Mouse (Mus musculus) granulocyte monocyte progenitor cell, adult 5-6 weeks (primary cell): ENCODE results near the gene Tldc1. TPM values are rescaled to one million over a fixed set of nuclear protein-coding genes. Genes with fewer than 3 reads are reported as not detected.

Experiments used
- ATAC-seq: replicated peaks from 2 replicates; pipeline ENCODE4 v1.8.0; 2016; ENCODE audit warnings: mild to moderate bottlenecking, moderate TSS enrichment, inconsistent platforms; ENCODE audit not compliant: poor library complexity, severe bottlenecking
- total RNA-seq, 2 experiments: library from RNA; stranded (forward) in 1 of 2; stranded (reverse) in 1 of 2; fragments of 200-712, 200-1000 nt in 1 of 2; fragments of >200 nt in 1 of 2; fragmentation: Nextera tagmentation in 1 of 2; gene quantifications; 2 replicates each; pipeline ENCODE4 v1.2.3; 2014 to 2017

Tldc1 gene
- total RNA-seq, 2 experiments from 2014 or later: 3.9 to 11.2 TPM

DNA sequence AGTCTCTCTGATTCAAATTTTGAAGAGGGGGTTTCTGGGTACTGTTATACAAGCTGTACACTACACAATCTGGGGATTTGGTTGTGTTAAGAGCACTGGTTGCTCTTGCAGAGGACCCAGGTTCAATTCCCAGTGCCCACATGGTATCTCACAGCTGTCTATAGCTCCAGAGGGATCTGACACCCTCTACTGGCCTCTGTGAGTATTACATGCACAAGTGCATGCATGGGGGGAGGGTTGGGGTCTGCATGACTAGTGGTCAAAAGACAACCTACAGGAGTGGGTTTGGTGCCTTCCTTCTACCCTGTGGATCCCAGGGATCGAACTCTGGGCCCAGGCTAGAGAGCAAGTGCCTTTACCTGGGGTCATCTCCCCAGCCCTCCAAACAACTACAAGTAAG, 24.4 kb upstream of the Tldc1 start:
- ATAC-seq: peak; percentile 49

DNA sequence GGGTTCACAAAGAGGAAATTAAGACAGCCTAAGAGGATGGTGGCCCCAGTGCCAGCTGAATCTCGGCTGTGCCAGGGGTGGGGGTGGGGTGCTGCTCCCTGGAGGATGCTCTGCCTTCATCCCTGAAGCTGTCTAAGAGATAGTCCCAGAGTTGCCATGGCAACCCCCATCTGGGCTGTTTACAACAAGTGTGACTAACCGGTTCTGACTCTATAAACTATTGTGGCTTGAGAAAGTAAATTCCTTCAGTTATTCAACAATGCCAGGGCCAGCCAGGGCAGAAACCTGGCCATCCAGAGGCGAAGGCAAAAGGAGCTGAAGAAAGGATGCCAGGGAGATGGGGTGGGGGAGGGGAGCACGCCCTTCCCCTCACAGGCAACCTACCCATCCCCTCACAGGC, 23.0 kb upstream of the Tldc1 start:
- ATAC-seq: no peak

DNA sequence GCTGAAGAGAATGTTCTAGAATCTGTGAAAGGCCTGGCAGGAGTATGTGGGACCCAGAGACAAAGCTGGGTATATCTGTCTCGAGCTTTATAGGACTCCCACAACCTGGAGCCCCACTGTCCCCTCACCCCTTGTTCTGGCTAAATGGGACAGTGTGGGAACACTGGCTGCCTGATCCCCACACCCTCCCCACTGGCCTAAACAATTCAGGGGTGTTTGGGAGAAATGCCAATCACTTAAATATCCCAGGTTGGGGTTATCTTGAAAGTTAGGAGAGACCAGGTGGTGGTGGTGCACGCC, 20.7 kb upstream of the Tldc1 start:
- no peak for ATAC-seq

DNA sequence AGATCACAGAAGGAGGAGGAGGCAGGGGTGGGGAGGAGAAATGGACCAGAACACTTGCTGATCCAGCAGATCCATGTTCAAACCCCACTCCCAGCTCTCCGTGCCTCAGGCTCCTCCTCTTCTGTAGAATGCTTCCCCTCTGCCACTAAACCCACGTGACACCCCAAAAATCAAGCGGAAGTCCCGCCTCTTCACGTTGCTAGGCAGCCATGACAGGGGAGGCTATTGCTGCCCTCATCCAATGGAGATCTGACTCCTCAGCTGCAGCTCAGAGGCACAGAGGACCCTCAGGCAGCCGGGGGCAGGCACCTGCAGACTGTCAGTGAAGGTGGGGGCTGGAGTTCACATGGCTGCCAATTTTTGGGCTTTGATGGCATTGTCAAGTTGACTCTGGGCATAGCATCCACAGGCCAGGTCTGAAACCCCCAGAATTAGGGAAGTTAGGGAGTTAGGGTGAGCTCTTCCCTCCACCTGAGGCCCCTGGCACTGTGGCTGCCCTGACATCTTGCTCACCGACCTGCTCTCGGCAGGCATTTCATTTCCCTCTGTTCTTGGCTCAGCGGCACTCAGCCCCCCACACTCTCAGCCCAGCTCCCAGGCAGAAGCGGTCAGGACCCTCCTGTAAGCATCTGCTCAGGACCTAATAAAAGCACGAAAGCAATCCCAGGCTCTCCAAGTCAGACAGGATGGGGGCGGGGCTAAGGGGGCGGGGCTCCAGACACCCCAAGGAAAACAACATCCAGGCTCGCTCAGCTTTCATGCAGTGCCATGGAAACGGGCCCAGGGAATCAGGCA, 20.2 kb upstream of the Tldc1 start:
- ATAC-seq: peak; percentile 85

DNA sequence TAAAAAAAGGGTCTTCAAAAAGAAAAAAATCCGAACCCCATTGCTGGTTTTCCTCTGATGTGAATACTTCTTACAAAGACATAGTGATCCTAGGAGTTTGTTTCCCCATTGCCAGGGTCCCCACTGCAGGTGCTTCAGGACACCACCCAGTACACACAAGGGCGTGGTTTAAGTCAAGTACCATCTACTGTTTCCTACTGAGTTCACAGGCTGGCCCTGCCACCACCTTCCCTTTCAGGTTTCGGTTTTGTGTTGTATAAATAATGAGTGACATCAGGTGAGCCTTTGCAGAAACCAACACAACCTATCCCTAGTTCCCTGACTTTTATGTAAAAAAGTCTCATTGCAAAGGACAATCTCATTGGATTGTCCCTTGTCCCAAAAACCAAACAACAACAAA, 17.4 kb upstream of the Tldc1 start:
- ATAC-seq: no peak

DNA sequence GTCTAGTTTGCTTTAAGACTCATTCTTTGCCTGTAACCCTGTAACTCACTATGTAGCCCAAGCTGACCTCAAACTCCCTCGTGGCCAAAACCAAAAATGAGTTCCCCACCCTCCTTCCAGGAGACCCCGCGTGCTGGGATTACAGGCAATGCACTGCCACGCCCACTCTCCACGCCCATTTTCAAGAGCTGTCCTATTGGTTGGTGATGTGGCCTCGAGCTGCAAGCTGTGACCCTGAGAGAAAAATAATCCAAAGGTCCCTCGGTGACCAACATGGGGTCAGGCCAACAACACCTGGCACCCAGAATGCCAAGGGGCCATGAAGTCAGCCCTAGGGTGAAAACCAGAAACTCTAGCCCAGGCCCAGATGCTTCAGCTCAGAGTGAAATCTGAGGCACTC, 16.5 kb upstream of the Tldc1 start:
- no peak for ATAC-seq

DNA sequence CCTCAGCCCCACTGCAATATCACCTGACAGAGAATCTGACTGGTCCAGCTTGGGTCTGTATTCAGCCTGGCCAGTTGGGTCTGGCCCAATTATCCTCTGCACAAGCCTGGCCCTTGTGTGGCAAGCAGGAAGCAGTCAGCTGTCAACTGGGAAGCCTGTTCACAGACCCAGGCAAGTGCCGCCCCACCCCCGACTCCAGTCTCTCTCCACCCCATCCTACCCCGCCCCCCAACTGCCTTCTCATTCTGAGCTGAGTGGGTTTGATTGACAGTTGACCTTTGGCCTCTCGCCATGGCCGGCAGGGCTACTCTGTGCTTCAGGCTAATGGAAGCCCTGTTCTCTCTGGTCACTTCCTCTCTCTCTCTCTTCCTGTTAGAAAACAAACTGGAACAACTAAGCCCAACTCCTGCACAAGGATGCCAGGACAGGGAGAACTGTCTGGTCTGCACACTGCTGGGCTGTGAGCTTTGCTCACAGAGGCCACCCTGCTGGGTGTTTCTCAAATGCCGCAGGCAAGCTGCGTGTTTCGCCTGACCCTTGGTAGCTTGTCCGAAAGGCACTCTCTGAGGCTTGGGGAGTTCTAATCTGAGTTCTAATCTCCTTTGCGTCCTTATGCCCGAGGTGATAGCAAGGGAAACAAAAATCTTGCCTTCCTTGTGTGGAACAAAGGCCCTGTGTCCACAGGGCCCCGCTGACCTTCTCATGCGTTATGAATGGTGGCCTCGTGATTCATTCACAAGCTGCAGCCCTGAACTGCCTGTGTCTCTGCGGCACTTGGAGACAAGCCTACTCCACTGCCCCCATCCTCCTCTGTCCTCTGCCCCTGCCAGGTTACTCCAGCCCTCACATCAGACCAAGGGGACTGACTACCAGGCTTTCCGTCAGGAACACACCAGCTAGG, 13.8 kb upstream of the Tldc1 start:
- peak; percentile 44; the same call in 1 of the 2 replicates for ATAC-seq

DNA sequence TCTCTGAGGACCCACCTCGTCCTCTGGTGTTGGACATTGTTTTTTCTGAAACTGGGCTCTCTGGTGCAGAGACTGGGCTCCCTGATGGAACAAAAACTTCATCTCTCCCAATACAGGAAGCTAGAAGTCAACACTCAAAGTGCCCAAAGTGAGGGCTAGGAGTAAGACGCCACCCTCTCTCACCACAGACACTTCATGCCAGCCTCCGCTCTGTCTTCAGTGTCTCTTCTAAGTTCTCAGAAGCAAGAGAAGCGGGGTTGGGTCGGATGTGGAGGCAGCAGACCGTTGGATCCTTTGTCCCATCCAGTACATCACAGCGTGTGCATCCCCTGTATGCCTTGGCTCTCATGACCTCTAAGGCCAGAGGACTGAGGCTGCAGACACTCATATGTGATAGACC, 11.4 kb upstream of the Tldc1 start:
- ATAC-seq: no peak

DNA sequence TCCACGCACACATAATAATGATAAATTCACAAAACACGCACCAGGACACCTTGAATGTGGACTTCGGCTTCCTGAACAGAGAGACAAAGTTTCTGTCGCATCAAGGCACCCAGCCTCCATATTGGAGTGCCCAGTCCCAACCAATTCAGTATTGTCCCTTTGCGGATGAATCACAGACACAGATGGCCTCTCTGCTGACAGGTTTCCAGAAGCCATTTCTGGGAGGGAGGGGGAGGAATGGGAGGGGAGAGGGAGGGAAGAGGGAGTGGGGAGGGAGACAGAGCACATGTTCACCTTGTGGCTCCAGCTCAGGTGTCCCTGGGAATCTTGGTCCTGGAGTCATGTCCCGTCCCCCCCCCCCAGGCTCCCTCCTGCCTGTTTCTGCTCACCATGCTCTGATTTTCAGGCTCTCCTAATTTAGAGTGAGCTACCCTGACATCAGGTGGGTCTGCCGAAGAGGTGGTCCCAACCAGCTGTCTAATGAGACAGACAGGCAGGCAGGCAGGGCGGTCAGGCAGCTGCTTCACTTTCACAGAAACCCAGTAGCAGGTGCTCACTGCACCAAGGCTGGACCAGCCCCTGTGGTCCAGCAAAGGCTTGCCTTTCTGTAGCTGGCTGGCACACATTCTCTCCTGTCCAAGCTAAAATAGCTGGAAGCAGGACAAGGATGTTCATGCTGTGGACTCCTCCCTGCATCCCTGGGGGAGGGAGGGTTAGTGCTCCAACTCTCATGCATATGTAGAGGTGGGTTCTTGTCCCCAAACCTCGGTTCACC, 10.6 kb upstream of the Tldc1 start:
- no peak for ATAC-seq

DNA sequence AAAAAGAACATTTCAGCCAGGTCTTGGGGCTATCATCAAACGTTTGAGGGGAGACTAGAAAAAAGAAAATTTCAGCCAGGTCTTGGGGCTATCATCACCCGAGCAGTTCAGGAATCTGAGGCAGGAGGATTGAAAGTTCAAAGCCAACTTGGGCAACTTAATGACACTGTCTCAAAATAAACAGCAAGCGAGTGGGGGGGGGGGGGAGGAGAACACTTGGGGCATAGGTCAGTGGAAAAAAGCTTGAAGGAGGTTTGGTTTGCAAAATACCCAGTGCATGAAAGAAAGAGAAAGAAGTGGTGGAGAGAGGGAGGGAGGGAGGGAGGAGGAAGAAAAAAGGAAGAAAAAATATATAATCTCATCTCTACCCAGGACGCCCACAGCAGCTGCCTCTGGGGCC, 9.1 kb upstream of the Tldc1 start:
- ATAC-seq: no peak

DNA sequence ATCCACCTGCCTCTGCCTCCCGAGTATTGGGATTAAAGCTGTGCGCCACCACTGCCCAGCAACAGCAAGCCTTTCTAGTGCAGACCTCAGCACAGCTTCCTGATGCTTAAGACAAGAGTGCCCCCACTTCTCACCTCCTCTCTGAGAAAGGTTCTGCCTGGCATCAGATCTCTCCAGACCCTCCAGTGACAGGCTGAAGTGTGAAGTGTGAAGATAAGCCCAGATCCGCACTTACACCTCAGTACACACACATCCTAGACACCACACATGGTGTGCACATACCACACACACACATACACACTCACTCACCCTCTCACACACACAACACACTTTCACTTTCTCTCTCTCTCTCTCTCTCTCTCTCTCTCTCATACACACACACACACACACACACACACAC, 8.7 kb upstream of the Tldc1 start:
- no peak for ATAC-seq

DNA sequence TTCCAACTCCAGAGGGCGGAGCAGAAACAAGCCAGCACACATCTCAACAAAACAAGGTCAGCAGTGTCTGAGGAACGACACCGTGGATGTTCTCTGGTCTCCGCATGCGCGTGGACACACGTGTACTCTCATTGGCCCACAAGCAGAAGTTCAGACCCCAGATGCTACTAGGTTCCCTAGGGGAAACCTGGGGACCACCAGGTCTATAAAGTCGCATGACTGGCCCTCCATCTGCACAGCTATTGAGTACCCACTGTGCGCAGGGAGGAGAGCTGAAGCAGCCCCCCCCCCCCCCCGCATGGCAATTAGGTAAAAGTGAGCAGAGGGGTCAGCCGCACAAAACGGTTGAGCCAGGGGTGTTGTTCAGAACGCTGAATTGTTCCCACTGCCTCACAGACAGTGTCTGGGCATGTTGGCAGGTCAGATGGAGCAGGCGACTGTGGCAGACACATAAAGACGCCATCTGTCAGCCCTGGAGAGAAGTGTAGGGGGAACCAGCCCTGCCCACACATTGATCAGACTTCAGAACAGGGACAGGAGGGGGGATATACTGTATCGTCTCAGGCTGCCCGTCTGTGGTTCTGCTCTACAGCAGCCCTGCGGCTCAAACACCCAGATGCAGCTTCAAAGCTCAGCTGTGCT, 7.7 kb upstream of the Tldc1 start:
- ATAC-seq: no peak

DNA sequence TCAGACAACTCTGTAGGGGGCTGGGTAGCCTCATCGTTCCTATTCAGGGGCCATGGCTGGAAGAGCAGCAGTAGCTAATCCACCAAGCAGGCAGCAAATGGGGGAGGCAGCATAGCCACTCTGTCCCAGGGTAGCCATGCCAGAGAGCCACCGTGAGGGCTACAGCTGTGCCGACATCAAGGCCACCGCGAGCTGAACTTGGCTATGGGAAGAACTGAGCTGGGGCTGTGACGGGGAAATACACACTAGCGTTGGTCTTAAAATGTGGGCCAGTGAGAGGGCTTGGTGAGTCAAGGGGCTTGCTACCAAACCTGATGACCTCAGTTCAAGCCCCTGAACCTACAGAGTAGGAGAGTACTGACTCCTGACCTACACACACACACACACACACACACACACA, 6.5 kb upstream of the Tldc1 start:
- peak; percentile 3; the same call in 1 of the 2 replicates for ATAC-seq

DNA sequence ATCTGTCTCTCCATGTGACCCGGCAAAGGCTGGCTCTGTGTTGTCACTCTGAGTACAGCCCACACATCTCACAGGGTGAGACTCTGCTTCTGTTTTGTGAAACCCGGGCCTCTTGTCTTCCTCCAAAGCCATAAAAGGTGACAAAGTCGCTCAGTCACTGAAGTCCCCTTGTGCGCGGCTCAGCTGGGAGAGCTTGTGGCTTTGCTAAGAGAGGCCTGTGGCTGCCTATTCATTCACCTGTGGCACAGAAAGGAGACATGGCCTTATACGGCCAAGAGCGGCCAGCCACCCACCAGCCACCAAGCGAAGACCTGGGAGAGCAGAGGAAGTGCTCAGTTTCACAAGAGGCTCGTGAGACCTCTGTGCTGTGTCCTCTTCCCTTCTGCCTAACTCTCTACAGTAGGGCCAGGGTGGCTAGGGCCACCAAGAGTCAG, 5.9 kb upstream of the Tldc1 start:
- peak; percentile 75 for ATAC-seq

DNA sequence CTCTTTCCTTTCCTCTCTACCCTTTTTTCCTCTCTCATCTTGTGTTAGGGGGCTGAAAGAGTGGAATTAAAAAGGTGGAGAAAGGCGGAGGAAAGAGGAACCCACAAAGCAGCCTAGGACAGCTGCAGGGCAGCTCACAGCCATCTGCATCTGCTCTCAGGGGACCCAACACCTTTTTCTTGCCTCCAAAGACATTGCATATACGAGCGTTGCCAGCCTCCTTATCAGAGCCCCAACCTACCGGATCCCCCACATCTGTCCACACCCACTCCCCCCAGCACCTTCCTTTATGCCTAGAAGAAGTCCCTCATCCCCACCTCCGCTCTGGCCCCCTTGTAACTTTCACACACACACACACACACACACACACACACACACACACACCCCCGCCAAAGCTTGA, 5.4 kb upstream of the Tldc1 start:
- no peak for ATAC-seq

DNA sequence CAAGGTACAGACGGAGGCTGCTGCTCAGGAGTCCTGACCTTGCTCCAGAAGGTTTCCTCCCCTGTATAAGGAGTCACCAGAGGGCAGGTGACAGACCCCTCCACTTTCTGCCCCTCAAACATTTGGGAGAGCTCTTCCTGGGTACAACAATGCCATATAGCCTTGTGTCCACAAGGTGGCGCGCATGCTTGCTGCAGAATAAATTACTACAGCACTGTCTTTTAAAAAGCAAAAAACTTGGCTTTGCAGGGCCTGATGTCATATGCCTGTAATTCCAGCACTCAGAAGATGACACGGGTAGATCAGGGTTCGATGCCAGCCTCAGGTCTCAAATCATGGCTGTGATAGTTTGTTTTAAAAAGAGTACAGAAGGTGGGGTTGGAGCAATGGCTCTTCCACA, 4.5 kb upstream of the Tldc1 start:
- peak; percentile 10; the same call in 1 of the 2 replicates for ATAC-seq

DNA sequence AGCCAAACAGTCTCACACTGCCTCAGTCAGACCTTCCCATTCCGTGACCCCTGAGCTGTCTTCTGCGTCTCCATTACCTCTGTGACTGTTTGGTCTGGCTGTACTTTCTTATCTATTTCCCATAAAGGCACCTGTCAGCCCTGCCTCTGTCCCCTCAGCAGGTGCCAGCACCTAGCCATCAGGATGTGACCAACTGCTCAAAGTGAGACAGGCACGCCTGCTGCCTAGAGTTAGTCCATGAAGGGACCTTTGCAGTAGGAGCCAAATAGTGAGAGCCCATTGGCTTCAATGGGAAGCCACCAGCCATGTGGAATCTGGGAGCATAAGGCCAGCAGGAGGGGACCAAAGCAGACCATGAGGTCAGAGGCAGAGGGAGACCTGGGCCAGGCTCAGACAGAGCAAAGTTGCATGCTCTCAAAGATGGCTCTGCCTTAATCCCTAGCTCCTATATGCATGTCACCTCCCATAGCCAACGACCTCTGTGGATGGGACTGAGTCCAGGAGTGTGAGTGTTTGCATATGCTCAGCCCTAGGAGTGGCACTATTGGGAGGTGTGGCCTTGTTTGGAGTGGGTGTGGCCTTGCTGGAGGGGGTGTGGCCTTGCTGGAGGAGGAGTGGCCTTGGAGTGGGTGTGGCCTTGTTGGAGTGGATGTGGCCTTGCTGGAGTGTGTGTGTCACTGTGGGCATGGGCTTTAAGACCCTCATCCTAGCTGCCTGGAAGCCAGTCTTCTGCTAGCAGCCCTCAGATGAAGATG, 3.0 kb upstream of the Tldc1 start:
- no peak for ATAC-seq

DNA sequence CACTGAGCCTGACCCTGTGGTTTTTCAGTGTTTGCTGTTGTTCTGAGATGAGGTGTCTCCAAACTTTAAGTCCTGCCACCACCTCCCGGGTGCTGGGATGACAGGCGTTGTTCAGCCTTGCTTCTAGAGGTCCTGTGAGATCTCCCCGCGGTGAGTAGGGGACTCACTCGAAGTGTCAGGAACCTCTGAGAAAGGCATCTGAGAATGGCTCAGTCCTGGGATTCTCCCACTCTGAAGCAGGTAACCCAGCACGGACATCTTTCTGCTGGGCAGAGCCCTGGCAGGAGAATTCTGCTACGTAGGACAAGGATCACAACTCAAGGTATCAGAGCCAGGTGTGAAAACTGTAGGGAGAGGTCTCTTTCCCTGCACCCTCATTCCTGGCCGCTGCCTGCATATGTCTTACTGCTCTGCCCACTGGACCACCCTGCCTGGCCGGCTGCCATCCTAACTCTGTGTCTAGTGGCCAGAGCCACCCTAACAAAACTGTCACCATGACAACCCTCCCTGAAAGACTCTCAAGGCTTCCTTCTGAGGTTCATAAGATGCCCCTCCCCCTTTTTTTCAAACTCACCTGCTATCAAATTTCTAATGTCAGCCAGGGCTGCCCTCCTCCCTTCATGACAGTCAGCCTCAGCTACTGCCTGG, 2.3 kb upstream of the Tldc1 start:
- ATAC-seq: no peak

DNA sequence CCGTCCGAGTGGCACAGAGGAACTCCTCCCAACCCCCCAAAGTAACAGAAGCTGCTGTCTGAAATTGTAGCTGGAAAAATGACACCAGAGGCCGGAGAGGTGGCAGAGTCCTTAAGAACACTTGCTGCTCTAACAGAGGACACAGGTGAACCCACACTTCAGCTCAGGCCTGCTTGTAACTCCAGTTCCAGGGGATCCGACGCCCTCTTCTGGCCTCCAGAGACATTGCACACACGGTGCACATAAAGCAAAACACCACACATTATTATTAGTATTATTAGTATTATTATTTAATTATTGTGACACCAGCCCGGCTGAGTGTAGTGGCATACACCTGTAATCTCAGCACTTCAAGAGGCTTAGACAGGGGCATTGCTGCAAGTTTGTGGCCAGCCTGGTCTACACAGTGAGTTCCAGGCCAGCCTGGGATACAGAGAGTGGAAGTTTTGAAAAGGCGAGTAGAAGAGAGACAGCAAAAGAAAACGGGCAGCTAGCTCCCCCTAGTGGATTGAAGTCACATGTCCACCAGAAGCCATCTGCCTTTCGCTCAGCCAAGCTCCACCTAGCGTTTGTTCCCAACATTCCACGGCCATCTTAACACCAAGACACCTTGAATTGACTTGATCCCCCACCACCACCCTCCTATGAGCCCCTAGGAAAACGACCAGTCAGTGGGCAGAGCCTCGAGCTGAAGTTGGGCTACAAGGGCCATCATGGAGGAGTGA, 959 bp upstream of the Tldc1 start:
- ATAC-seq: peak; percentile 31
